Mouse (Mus musculus) stomach, postnatal 0 days (tissue): ENCODE measurements at regions not wholly inside any gene's neighbourhood (a gene's known extent, or its start where the extent isn't known, plus 50 kb on each side); places are given as distances from the start of the nearest gene placed in this dataset.

Experiments
- ATAC-seq: fragments of 200-750 bp; cut with Nextera tagmentation; 2 replicates; pipeline ENCODE4 v1.8.0; 2017; ENCODE audit not compliant: low FRiP score, low TSS enrichment
- DNase-seq: peaks from one replicate; pipeline ENCODE4 v3.0.0-alpha.2; 2016; ENCODE audit warnings: low spot score
- H3K27ac ChIP-seq: fragments of 300-500 bp; sonication (generic); replicated peaks from 2 replicates; pipeline ENCODE4 v1.5.1; 2014; ENCODE audit warnings: mild to moderate bottlenecking, control low read depth
- H3K27me3 ChIP-seq: fragments of 300-500 bp; sonication (generic); 2 replicates; pipeline ENCODE4 v1.6.1; 2014; ENCODE audit warnings: low read length; ENCODE audit not compliant: control insufficient read depth, insufficient read depth
- H3K36me3 ChIP-seq: fragments of 300-500 bp; sonication (generic); 2 replicates; pipeline ENCODE4 v1.6.1; 2014; ENCODE audit warnings: low read length, mixed read lengths; ENCODE audit not compliant: control insufficient read depth, insufficient read depth
- H3K4me1 ChIP-seq: fragments of 300-500 bp; sonication (generic); replicated peaks from 2 replicates; pipeline ENCODE4 v1.6.1; 2014; ENCODE audit warnings: antibody characterized with exemption; ENCODE audit not compliant: control insufficient read depth, insufficient read depth
- H3K4me2 ChIP-seq: fragments of 300-500 bp; sonication (generic); replicated peaks from 2 replicates; pipeline ENCODE4 v1.6.1; 2014; ENCODE audit warnings: low read depth, mild to moderate bottlenecking, control low read depth, moderate library complexity
- H3K4me3 ChIP-seq: fragments of 300-500 bp; sonication (generic); 2 replicates; pipeline ENCODE4 v1.5.1; 2014; ENCODE audit warnings: low read depth, low read length, control low read depth
- H3K9ac ChIP-seq: fragments of 300-500 bp; sonication (generic); 2 replicates; pipeline ENCODE4 v1.6.1; 2014; ENCODE audit warnings: mild to moderate bottlenecking, low read length, control low read depth, mixed read lengths
- H3K9me3 ChIP-seq: fragments of 300-500 bp; sonication (generic); 2 replicates; pipeline ENCODE4 v1.6.1; 2016; ENCODE audit warnings: low read length; ENCODE audit not compliant: control insufficient read depth
- CTCF ChIP-seq: IDR thresholded peaks from 2 replicates; pipeline ENCODE4 v1.5.1; 2016; ENCODE audit warnings: antibody characterized with exemption, low read depth, mild to moderate bottlenecking, moderate library complexity
- EP300 ChIP-seq: optimal IDR thresholded peaks from 2 replicates; pipeline ENCODE3; 2016; ENCODE audit warnings: antibody characterized with exemption
- WGBS: fragments of 180-500 bp; shearing (Covaris S2); extraction: QIAGEN DNeasy Blood & Tissue Kit; methylation state at CpG from one replicate; pipeline ENCODE4 v1.1.7; 2014; 5-methylcytosine and 5-hydroxymethylcytosine counted together

GRCm38 (mm10) chr5:133753461-133754160 lies 345.9 kb upstream of the Castor2 start:
- H3K27me3 ChIP-seq = no peaks in the 10 kb centered on the region
- H3K27ac ChIP-seq = no peak overlapping the region
- DNase-seq (no peak), ATAC-seq (no peak)
- H3K36me3 ChIP-seq = no peaks in the 10 kb centered on the region
- no peaks in the 10 kb centered on the region for H3K9me3 ChIP-seq
- WGBS = 34% methylated on average over 8 of the region's 8 CpGs
- no peaks in the 10 kb centered on the region for H3K4me1 ChIP-seq
- no peak overlapping the region for H3K4me2 ChIP-seq
- H3K4me3 ChIP-seq = no peak overlapping the region
- no peak overlapping the region for H3K9ac ChIP-seq
- no peak for TF ChIP-seq CTCF

GRCm38 (mm10) chr5:133746960-133747359 lies 352.6 kb upstream of the Castor2 start:
- H3K4me2 ChIP-seq = no peak overlapping the region
- H3K4me3 ChIP-seq = no peak overlapping the region
- WGBS = 74% methylated on average over 1 of the region's 1 CpGs
- H3K27ac ChIP-seq = no peak overlapping the region
- no peak for ATAC-seq
- no peak for TF ChIP-seq CTCF
- TF ChIP-seq EP300 = no peak
- H3K27me3 ChIP-seq = no peaks in the 10 kb centered on the region
- H3K36me3 ChIP-seq = no peaks in the 10 kb centered on the region
- no peaks in the 10 kb centered on the region for H3K9me3 ChIP-seq
- H3K9ac ChIP-seq = no peak overlapping the region
- H3K4me1 ChIP-seq = no peaks in the 10 kb centered on the region
- DNase-seq = no peak

DNA sequence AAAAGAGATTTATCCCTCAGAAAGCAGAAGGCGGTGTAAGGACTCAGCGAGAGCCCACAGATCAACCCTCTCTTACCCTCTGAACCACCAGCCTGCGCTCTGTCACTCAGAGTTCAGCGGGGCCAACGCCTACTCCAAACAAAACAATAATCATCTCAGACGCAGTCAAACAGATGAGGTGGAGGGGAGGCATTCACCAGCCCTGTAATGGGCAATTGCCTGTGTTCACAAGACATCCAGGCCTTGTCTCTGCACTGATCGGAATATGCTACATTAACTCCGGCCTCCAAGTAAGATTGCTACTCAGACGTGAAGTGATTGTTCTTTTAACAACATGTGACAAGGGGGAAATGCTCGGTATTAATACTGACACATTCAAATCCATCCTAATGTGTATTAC lies 353.1 kb upstream of the Castor2 start:
- no peak for TF ChIP-seq EP300
- TF ChIP-seq CTCF = no peak
- Histone ChIP-seq H3K36me3 (no peaks in the 10 kb centered on the region), H3K4me2 (no peak overlapping the region), H3K27me3 (no peaks in the 10 kb centered on the region), H3K4me1 (no peaks in the 10 kb centered on the region), H3K4me3 (no peak overlapping the region), H3K9me3 (no peaks in the 10 kb centered on the region), H3K9ac (no peak overlapping the region), H3K27ac (no peak overlapping the region)
- 39% methylated on average over 10 of the region's 10 CpGs for WGBS
- ATAC-seq (no peak), DNase-seq (no peak)

DNA sequence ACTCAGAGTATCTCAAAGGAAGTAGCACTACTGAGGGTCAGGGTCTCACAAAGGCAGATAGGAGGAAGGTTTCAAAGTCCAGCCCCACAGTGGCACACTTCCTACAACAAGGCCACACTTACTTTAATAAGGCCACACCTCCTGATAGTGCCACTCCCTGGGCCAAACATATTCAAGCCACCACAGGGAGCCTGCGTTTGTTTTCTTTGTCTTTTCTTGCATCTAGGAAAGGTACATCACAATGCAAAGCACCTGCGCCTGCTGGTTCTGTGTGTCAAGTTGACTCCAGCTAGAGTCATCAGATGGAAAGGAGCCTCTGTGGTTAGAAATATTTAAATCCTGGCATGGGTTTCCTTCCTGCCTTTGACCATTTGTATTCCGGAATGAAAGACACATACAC lies 355.4 kb upstream of the Castor2 start:
- Histone ChIP-seq H3K36me3 (no peaks in the 10 kb centered on the region), H3K9me3 (no peaks in the 10 kb centered on the region), H3K4me2 (no peak overlapping the region), H3K4me3 (no peak overlapping the region), H3K27me3 (no peaks in the 10 kb centered on the region), H3K9ac (no peak overlapping the region), H3K4me1 (no peaks in the 10 kb centered on the region), H3K27ac (no peak overlapping the region)
- ATAC-seq = no peak
- TF ChIP-seq CTCF (no peak), EP300 (no peak)
- 85% methylated on average over 3 of the region's 3 CpGs for whole genome bisulfite sequencing
- DNase-seq = no peak

- Histone ChIP-seq H3K27ac (no peak overlapping the region), H3K9ac (no peak overlapping the region), H3K27me3 (no peaks in the 10 kb centered on the region), H3K9me3 (no peaks in the 10 kb centered on the region), H3K4me1 (no peaks in the 10 kb centered on the region), H3K4me3 (no peak overlapping the region), H3K36me3 (no peaks in the 10 kb centered on the region), H3K4me2 (no peak overlapping the region)
- WGBS = 80% methylated on average over 2 of the region's 2 CpGs
- ATAC-seq (no peak), DNase-seq (no peak)
- TF ChIP-seq CTCF (no peak), EP300 (no peak)
Observed at GRCm38 (mm10) chr5:133743606-133744005, 355.9 kb upstream of the Castor2 start.

- no peak overlapping the region for H3K4me3 ChIP-seq
- H3K9me3 ChIP-seq = no peaks in the 10 kb centered on the region
- DNase-seq = no peak
- no peak for ATAC-seq
- H3K27me3 ChIP-seq = no peaks in the 10 kb centered on the region
- 63% methylated on average over 4 of the region's 4 CpGs for WGBS
- TF ChIP-seq CTCF (no peak), EP300 (no peak)
- H3K4me2 ChIP-seq = no peak overlapping the region
- no peaks in the 10 kb centered on the region for H3K36me3 ChIP-seq
- H3K27ac ChIP-seq = no peak overlapping the region
- H3K9ac ChIP-seq = no peak overlapping the region
- H3K4me1 ChIP-seq = no peaks in the 10 kb centered on the region
Observed at GRCm38 (mm10) chr5:133731871-133732270, 367.6 kb upstream of the Castor2 start.
